Mouse (Mus musculus) heart, postnatal 36 days (tissue): ENCODE results near the gene Nwd2. TPM values are rescaled to one million over a fixed set of nuclear protein-coding genes. Genes with fewer than 3 reads are reported as not detected.
A peak's percentile ranks its signal among the peaks of the same experiment; 100 is the strongest.

Experiments used
- DNase-seq, 2 experiments: peaks; one replicate each; pipeline ENCODE4 v3.0.0; 2021 to 2022
- intact Hi-C: fragments of 180-260 bp; cut with DNase I; formaldehyde crosslinking; loops from one replicate; pipeline ENCODE4 v1.15.1; 2025
- total RNA-seq, 2 experiments: library from RNA; stranded (reverse); gene quantifications; 2 replicates each; pipeline ENCODE4 v1.2.3; 2021

Nwd2 gene
- total RNA-seq, 2 experiments from 2014 or later = not detected

DNA sequence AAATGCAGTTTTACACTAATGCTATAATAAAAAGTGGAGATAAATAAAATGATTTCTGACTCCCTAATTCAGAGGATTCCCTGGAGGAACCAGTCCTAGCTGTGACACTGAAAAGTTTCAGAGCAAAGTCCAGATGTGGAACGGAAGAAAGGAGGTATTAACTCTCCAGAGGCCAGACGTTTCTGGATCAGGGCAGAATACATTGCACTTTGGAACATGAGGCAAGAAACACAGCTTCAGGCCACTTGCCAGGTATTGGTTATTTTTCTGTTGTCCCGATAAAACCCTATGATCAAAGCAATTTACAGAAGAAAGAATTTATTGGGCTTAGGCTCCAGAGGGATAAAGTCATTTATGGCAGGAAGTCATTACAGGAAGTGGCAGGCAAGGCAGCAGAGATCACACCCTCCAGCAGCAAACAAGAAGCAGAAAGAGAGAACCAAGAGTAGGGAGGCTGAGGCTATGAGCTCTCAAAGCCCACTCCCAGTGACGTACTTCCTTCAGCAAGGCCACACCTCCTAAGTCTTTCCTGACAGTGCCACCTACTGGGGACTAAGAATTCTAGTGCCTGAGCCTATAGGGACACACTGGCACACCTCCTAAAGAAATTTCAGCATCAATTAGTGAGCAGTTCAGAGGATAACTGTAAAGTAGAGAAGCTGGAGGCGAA is 106.3 kb downstream of the Nwd2 start:
- intact Hi-C loops = no loop called here
- no peak for DNase-seq

GRCm38 (mm10) chr5:63755938-63756337 is 107.0 kb downstream of the Nwd2 start:
- DNase-seq = no peak
- intact Hi-C loops = no loop called here

DNA sequence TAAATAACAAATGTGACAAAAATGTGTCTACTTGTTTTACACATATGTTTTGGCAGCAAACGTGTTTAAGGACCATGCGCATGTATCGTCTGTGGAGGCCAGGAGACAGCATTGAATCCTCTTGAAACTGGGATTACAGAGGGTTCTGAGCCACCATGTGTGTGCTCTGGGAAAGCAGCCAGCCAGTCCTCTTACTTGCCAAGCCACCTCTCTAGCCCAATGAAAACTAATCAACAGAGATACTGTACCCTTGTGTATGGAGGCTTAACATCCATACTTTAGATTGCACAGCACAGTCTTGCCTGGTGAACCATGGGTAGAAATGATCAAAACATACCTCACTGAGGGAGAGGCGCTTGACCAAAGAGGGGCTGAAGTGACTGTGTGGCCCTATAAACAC is 117.0 kb downstream of the Nwd2 start:
- DNase-seq = no peak
- intact Hi-C loops = loop anchor here (5.0 kb wide), 1 partner anchor 869 kb away; no protein-coding TSS in a partner anchor

DNA sequence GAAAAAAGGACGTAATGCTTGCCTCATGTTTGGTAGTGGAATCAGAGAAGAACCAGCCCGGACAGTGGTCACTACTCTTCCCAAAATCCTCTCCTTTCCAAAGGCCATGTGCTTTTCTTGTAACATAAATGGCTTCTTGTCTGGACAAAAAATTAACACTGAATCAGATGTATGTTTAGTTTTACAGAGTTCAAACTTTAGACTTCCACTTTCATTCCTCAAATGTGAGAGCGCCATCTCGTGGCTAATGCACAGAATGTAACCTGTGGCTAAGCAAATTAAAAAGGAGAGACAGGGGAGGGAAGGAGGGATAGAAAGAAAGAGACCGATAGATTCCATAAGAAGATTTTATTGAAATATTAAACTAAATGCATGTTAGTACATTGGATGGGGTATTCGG is 117.8 kb downstream of the Nwd2 start:
- DNase-seq = peak; percentile 14 to 25
- intact Hi-C loops = loop anchor here (5.0 kb wide), 1 partner anchor 869 kb away; no protein-coding TSS in a partner anchor

DNA sequence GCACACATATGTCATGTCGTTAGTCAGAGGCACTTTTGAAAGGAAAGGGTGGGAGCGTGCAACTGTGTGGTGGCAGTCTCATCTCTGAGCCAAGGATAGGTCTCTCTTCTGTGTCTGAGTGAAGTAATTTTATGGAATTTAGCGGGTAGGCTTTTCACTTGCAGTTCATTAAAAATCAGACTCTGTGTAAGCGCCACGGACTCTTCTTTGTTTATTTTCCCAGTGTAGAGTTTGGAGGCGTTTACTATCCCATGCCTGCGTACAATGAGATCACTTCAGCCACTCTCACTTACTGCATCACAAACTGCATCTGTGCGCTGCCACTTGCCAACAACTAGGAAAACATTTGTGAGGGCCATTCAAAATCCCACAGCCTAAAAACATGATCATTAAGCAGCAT is 118.6 kb downstream of the Nwd2 start:
- DNase-seq = no peak
- intact Hi-C loops = loop anchor here (5.0 kb wide), 1 partner anchor 870 kb away; no protein-coding TSS in a partner anchor

DNA sequence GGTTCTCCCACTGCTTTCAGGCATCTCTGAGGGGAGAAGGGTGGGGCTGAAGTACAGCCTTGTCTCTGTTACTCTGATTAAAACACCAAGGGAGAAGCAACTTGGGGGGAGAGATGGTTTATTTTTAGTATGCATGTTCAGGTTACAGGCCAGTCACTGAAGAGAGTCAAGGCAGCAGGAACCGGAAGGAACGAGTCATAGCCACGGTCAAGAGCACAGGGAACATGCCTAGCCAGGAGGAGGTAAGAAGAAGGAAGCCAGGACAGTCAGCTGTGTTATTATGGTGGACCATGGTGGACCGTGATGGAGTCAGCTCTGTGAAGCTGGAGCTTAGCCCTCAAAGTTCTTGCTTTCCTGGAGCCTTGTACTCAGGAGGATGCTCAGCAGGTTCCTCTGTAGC is 119.3 kb downstream of the Nwd2 start:
- intact Hi-C loops = loop anchor here (5.0 kb wide), 1 partner anchor 871 kb away; no protein-coding TSS in a partner anchor
- DNase-seq = no peak

DNA sequence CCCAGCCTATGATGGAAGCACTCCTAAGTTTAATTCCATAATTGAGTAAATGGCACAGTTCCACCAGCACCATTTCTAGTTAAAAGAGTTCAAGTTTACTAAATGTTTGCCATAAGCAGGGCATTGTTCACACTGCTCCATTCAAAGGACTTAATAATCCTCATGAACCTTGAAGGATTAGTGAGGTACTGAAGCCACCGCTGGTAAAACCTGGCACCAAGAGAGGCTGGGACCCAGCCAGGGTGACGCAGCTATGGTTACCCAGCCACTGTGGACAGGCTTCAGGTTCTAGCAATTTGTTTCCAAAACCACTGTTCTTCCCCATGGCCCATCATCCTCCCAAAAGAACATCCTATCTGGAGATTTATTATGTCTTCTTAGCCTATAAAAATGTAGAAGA is 124.1 kb downstream of the Nwd2 start:
- intact Hi-C loops = no loop called here
- no peak for DNase-seq

- intact Hi-C loops = no loop called here
- DNase-seq = no peak
Measured at GRCm38 (mm10) chr5:63773603-63774002, 124.7 kb downstream of the Nwd2 start.

- DNase-seq = no peak
- intact Hi-C loops = no loop called here
Measured at GRCm38 (mm10) chr5:63788156-63788826, 139.4 kb downstream of the Nwd2 start.

- intact Hi-C loops = loop anchor here (1.0 to 5.0 kb wide), 2 partner anchors 74 to 260 kb away; no protein-coding TSS in a partner anchor
- DNase-seq = peak; percentile 65 to 68
Measured at GRCm38 (mm10) chr5:63811819-63812508, 163.1 kb downstream of the Nwd2 start, which contains the start of gene 0610040J01Rik. Gene 0610040J01Rik (plus strand): TSS chr5:63812363.

- DNase-seq = no peak
- intact Hi-C loops = loop anchor here (5.0 kb wide), 1 partner anchor 260 kb away; no protein-coding TSS in a partner anchor
Measured at GRCm38 (mm10) chr5:63812509-63812865, 163.6 kb downstream of the Nwd2 start.

DNA sequence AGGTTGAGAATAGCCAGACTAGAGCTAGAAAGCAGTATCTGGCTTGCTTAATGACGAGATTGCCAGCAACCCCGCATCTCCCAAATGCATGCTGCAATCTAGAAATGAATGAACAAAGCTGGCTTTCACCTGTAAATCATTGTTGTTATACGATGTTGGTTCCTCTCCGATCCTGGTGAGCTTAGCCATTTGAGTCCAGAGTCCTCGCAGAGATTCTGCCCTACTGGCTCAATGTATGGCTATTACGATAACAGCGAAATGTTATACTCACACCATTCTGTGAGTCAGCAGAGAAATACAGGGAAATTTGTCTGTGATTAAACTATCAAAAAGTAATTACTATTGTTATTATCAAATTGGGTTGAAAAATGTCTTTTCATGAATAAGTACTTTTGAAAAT is 167.7 kb downstream of the Nwd2 start:
- no peak for DNase-seq
- intact Hi-C loops = no loop called here

DNA sequence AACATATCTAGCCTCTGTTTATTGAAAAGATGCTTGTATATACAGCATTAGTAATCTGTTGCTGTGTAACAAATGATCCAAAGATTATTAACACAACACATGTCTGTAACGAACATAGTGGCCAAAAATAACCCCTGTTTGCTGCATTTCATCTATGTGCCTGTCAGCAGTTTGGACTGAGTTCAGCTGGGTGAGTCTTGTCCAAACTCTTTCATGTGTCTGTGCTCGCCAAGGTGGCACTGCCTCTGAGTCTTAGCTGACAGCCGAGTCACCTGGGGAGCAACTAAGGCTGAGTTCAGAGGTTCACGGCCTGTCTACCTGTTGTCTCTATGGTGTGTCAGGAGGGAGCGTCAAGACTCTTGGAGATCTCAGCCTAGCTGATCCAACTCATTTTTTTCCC is 168.4 kb downstream of the Nwd2 start:
- intact Hi-C loops = no loop called here
- peak; percentile 18 to 26 for DNase-seq

DNA sequence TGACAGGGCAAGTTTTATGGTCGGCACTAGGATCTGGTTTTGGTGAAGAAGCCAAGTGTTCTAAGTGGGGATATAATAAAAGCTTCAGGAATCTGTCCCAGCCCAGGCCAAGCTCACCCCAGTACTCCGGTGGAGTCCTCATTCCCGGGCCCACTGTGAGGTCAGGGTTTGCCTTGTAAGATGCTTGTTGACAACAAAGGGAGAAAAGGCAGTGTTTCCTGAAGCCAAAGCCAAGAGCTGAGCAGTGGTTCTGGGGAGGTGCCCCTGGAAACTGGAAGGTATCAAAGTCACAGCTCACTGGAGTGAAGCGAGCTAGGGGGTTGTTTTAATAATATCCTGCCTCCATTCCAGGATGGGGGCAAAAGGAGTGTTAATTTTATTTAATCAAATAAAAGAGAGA is 170.1 kb downstream of the Nwd2 start:
- intact Hi-C loops = no loop called here

DNA sequence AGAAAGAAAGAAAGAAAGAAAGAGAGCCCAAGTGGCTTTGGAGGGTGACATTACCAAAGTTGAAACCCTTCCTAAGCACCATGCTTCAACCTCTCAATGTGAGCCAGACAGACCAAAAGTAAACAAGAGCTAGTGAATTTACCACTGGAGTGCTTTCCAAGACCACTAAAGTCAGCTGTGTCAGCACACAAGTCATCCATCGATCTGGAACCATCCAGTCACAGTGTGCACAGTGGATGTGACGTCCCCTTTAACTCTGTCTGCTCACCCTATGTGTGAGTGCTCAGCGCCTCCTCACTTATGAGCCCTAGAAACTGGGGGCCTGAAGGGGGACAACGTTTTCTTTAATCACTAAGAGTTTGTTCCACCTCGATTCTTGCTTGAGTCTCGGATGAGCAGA is 170.6 kb downstream of the Nwd2 start:
- intact Hi-C loops = no loop called here
- DNase-seq = no peak

More for the DNA sequence above, 170.1 kb downstream of the Nwd2 start:
- no peak for DNase-seq

DNA sequence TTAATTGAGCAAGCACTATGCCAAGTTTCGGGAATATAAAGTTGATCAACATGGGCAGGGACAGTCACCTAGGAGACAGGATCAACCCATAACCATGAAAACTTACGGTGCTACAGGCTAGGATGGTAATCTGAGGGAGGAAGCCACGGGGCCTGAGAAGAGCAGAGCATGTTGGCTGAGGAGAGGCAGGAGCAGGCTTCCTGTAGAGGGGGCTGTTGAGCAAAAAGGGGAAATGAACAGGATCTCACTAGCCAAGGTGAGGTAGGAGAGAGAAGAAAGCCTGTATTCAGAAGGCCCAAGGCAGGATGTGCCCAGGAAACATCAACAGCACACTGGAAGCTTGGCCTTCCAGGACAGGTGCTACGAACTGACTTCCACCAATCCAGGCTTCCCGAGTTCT is 172.3 kb downstream of the Nwd2 start:
- intact Hi-C loops = no loop called here
- DNase-seq = no peak

DNA sequence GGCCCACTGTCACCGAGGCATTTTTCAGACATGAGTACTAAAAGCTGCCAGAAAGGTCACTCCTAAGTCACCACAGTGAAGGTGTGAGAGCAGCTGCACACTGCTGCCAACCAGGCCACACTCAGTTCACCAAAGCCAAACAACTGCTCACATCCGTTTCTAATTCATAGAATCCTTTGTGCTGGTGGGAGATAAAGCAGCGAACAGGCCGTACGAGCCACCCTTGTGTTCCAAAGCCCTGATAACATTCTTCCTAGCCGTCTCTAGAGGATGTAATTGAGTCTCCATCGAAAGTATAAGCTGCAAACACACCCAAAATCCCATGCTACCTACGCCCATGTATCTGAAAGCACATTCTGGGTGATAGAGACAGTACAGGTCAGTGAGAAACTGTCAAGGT is 173.0 kb downstream of the Nwd2 start:
- intact Hi-C loops = no loop called here
- DNase-seq = no peak

DNA sequence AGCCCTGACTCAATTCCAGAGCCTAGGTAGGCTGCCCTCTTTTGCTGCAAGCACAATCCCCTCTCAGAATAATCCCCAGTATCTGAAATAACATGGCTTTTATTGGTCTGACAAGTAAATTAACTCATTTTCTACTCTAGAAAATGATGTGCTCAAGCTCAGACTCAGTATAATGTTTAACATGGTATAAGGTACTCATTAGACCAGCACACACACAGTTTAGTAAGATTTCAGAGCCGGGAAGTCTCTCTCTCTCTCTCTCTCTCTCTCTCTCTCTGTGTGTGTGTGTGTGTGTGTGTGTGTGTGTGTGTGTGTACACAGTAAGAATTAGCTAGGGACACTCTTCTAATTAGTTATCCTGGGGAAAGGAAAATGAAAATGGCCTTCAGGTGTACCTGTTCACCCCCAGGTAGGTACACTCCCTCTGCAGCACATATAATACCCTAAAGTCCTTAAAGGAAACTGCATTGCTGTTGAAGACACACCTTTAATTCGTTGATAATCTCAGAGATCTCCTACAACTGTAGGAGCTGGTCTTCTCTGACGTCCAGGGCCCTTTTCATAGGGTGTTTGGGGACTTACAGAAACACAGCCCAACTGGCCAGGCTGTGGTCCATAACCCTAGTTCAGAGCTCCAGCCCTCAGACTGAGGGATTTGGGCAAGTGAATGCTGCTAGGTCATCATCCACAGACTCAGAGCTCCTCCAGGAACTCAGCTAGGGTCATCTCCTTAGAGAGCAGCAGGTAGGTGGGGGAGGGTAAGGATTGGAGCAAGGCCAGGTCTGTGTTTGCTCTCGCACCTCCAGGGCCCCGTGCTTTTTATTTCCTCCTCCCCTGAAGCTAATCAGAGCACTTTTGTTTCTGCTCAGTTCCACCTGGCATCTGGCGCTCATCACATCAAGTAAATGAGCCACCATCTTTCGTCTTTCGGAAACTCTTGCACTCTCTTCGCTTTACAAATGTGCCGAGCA is 174.7 kb downstream of the Nwd2 start:
- no peak for DNase-seq
- intact Hi-C loops = no loop called here

DNA sequence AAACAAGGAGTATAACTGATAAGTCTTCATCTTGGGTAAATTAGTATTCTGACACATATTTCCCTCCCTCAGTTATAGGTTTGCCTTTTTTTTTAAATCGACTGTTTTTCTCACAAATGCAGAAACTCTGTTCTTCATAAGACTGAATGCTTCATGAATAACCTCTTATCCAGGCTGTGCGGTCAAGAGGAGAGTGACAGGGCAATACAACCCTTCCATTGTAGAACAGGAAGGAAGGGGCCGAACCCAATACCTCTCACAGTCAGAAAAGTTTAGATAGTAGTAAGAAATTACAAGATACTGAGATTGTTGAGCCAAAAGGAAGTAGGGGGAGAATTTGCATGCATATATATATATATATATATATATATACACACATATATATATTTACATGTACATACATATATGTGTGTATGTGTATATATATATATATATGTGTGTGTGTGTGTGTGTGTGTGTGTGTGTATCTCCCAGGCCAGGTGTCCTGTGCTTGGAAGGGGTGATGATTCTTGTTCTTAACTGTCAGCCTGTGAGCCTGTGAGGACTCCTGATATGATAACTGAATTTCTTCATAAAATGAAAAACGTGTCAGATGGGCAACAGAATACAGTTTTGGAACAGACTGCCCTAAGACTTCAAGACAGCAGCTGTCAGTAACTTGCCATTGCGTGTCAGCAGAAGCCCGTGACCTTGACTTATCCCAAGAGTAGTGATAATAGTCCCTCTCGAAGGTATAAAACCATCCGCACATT is 175.9 kb downstream of the Nwd2 start:
- intact Hi-C loops = no loop called here
- DNase-seq = no peak

GRCm38 (mm10) chr5:63825881-63826280 is 177.0 kb downstream of the Nwd2 start:
- intact Hi-C loops = no loop called here
- DNase-seq = no peak
